Mouse (Mus musculus): ENCODE measurements at regions not wholly inside any gene's neighbourhood (a gene's known extent, or its start where the extent isn't known, plus 50 kb on each side); places are given as distances from the start of the nearest gene placed in this dataset.

- H3K4me2 ChIP-seq: no peak overlapping the region
- H3K27ac ChIP-seq: no peak overlapping the region
These were observed 112.7 kb upstream of the Spred2 start for GRCm38 (mm10) chr11:19811271-19811991.

GRCm38 (mm10) chr11:19811992-19812690 lies 112.0 kb upstream of the Spred2 start:
- H3K9ac ChIP-seq: no peak overlapping the region
- H3K4me1 ChIP-seq: peaks cover 6% of the 10 kb centered on the region
- no peak for ATAC-seq (ENCODE audit: insufficient number of reproducible peaks, low FRiP score, low TSS enrichment, low read depth)
- H3K4me3 ChIP-seq: no peak overlapping the region
- H3K4me2 ChIP-seq: no peak overlapping the region
- H3K9me3 ChIP-seq: no peaks in the 10 kb centered on the region
- no peak overlapping the region for H3K27ac ChIP-seq
- WGBS: 24% methylated on average over 10 of the region's 10 CpGs
- no peaks in the 10 kb centered on the region for H3K27me3 ChIP-seq
- H3K36me3 ChIP-seq: no peaks in the 10 kb centered on the region

More at GRCm38 (mm10) chr11:19811271-19811991, 112.7 kb upstream of the Spred2 start:
- Histone ChIP-seq H3K27me3 (no peaks in the 10 kb centered on the region), H3K9ac (no peak overlapping the region), H3K36me3 (no peaks in the 10 kb centered on the region), H3K4me1 (peaks cover 6% of the 10 kb centered on the region), H3K9me3 (no peaks in the 10 kb centered on the region), H3K4me3 (no peak overlapping the region)
- ATAC-seq (ENCODE audit: insufficient number of reproducible peaks, low FRiP score, low TSS enrichment, low read depth): no peak
- 22% methylated on average over 12 of the region's 12 CpGs for WGBS

- Histone ChIP-seq H3K4me3 (no peak overlapping the region), H3K4me1 (peaks cover 6% of the 10 kb centered on the region), H3K4me2 (no peak overlapping the region), H3K27me3 (no peaks in the 10 kb centered on the region), H3K9ac (no peak overlapping the region), H3K27ac (no peak overlapping the region), H3K9me3 (no peaks in the 10 kb centered on the region), H3K36me3 (no peaks in the 10 kb centered on the region)
- WGBS: 81% methylated on average over 7 of the region's 7 CpGs
- no peak for ATAC-seq (ENCODE audit: insufficient number of reproducible peaks, low FRiP score, low TSS enrichment, low read depth)
These were observed 110.6 kb upstream of the Spred2 start for GRCm38 (mm10) chr11:19813549-19813948.

- Histone ChIP-seq H3K9ac (no peak overlapping the region), H3K27ac (no peak overlapping the region), H3K4me3 (no peak overlapping the region), H3K4me1 (0 out of 2 replicates have a peak, but pooled peaks cover 4% of the 10 kb centered on the region), H3K27me3 (no peaks in the 10 kb centered on the region), H3K4me2 (no peak overlapping the region), H3K9me3 (no peaks in the 10 kb centered on the region), H3K36me3 (no peaks in the 10 kb centered on the region)
- no peak for ATAC-seq (ENCODE audit: insufficient number of reproducible peaks, low FRiP score, low TSS enrichment, low read depth)
- 78% methylated on average over 5 of the region's 5 CpGs for WGBS
These were observed 101.2 kb upstream of the Spred2 start for GRCm38 (mm10) chr11:19822991-19823390.

- Histone ChIP-seq H3K27ac (no peak overlapping the region), H3K36me3 (no peaks in the 10 kb centered on the region), H3K9me3 (no peaks in the 10 kb centered on the region), H3K9ac (no peak overlapping the region), H3K4me1 (0 out of 2 replicates have a peak, but pooled peaks cover 4% of the 10 kb centered on the region), H3K4me3 (no peak overlapping the region), H3K4me2 (no peak overlapping the region), H3K27me3 (no peaks in the 10 kb centered on the region)
- 2% methylated on average over 3 of the region's 3 CpGs for WGBS
- no peak for ATAC-seq (ENCODE audit: insufficient number of reproducible peaks, low FRiP score, low TSS enrichment, low read depth)
These were observed 100.7 kb upstream of the Spred2 start for GRCm38 (mm10) chr11:19823461-19823895.

GRCm38 (mm10) chr11:19826481-19827185 lies 97.5 kb upstream of the Spred2 start:
- 74% methylated on average over 13 of the region's 13 CpGs for WGBS
- no peaks in the 10 kb centered on the region for H3K36me3 ChIP-seq
- no peaks in the 10 kb centered on the region for H3K9me3 ChIP-seq
- no peak overlapping the region for H3K27ac ChIP-seq
- no peak overlapping the region for H3K4me2 ChIP-seq
- H3K4me1 ChIP-seq: peaks cover 18% of the 10 kb centered on the region
- H3K9ac ChIP-seq: no peak overlapping the region
- H3K27me3 ChIP-seq: no peaks in the 10 kb centered on the region
- no peak for ATAC-seq (ENCODE audit: insufficient number of reproducible peaks, low FRiP score, low TSS enrichment, low read depth)
- no peak overlapping the region for H3K4me3 ChIP-seq

GRCm38 (mm10) chr11:19827996-19828395 lies 96.2 kb upstream of the Spred2 start:
- 64% methylated on average over 11 of the region's 11 CpGs for WGBS

GRCm38 (mm10) chr11:19828959-19829401 lies 95.2 kb upstream of the Spred2 start:
- Histone ChIP-seq H3K27ac (no peak overlapping the region), H3K9me3 (no peaks in the 10 kb centered on the region)
- WGBS: 70% methylated on average over 8 of the region's 8 CpGs

More at GRCm38 (mm10) chr11:19827996-19828395, 96.2 kb upstream of the Spred2 start:
- ATAC-seq (ENCODE audit: insufficient number of reproducible peaks, low FRiP score, low TSS enrichment, low read depth): no peak
- Histone ChIP-seq H3K9ac (no peak overlapping the region), H3K4me1 (peaks cover 18% of the 10 kb centered on the region), H3K36me3 (no peaks in the 10 kb centered on the region), H3K9me3 (no peaks in the 10 kb centered on the region), H3K27ac (no peak overlapping the region), H3K4me2 (no peak overlapping the region), H3K4me3 (no peak overlapping the region), H3K27me3 (no peaks in the 10 kb centered on the region)

GRCm38 (mm10) chr11:19829564-19830279 lies 94.5 kb upstream of the Spred2 start:
- H3K27me3 ChIP-seq: no peaks in the 10 kb centered on the region
- no peak overlapping the region for H3K4me3 ChIP-seq
- no peak for ATAC-seq (ENCODE audit: insufficient number of reproducible peaks, low FRiP score, low TSS enrichment, low read depth)
- no peak overlapping the region for H3K9ac ChIP-seq
- no peak overlapping the region for H3K4me2 ChIP-seq
- no peaks in the 10 kb centered on the region for H3K36me3 ChIP-seq
- peak overlapping the region; percentile 19; the same call in 1 of the 2 replicates for H3K27ac ChIP-seq
- H3K9me3 ChIP-seq: no peaks in the 10 kb centered on the region
- H3K4me1 ChIP-seq: peaks cover 18% of the 10 kb centered on the region
- WGBS: 24% methylated on average over 9 of the region's 9 CpGs

More at GRCm38 (mm10) chr11:19828959-19829401, 95.2 kb upstream of the Spred2 start:
- H3K36me3 ChIP-seq: no peaks in the 10 kb centered on the region
- H3K9ac ChIP-seq: no peak overlapping the region
- no peak for ATAC-seq (ENCODE audit: insufficient number of reproducible peaks, low FRiP score, low TSS enrichment, low read depth)
- no peak overlapping the region for H3K4me2 ChIP-seq
- no peaks in the 10 kb centered on the region for H3K27me3 ChIP-seq
- H3K4me3 ChIP-seq: no peak overlapping the region
- peaks cover 18% of the 10 kb centered on the region for H3K4me1 ChIP-seq

GRCm38 (mm10) chr11:19830280-19831062 lies 93.7 kb upstream of the Spred2 start:
- ATAC-seq (ENCODE audit: insufficient number of reproducible peaks, low FRiP score, low TSS enrichment, low read depth): no peak
- Histone ChIP-seq H3K9me3 (no peaks in the 10 kb centered on the region), H3K27me3 (no peaks in the 10 kb centered on the region), H3K9ac (no peak overlapping the region), H3K36me3 (no peaks in the 10 kb centered on the region), H3K4me1 (peaks cover 21% of the 10 kb centered on the region), H3K4me2 (no peak overlapping the region), H3K4me3 (no peak overlapping the region), H3K27ac (no peak overlapping the region; the same call in 1 of the 2 replicates)
- 15% methylated on average over 18 of the region's 18 CpGs for WGBS

GRCm38 (mm10) chr11:19834561-19834960 lies 89.6 kb upstream of the Spred2 start:
- Histone ChIP-seq H3K9ac (no peak overlapping the region), H3K4me1 (peaks cover 19% of the 10 kb centered on the region), H3K4me2 (no peak overlapping the region), H3K27ac (no peak overlapping the region), H3K36me3 (no peaks in the 10 kb centered on the region), H3K4me3 (no peak overlapping the region), H3K27me3 (no peaks in the 10 kb centered on the region), H3K9me3 (no peaks in the 10 kb centered on the region)
- no peak for ATAC-seq (ENCODE audit: insufficient number of reproducible peaks, low FRiP score, low TSS enrichment, low read depth)
- WGBS: 76% methylated on average over 8 of the region's 8 CpGs

All from limb, embryonic 15.5 days (tissue).